Mouse (Mus musculus) 3T3-L1 (cell line): ENCODE measurements around the gene Olfr292.

Experiments
- DNase-seq: peaks from one replicate; pipeline ENCODE4 v3.0.0-alpha.2; 2015; ENCODE audit warnings: low read depth, low spot score

The Olfr292 gene

DNA sequence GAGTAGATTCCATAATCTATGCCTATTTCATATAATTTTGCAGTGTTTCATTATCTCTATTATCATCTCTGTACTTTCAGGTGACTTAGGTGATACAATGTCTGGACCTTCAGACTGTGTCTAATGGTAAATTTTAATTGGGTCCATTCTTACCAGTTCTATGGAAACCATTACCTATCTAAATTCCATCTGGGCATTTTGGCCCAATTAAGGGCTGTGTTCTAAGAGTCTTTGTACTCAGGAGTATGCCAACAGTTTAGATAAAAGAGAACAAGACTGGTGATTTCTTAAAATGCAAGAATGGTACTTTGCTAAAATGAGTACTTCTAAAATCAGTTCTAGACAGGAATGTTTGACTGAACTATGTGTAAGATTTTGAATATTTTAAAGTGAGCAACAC, at the start of gene Olfr292:
Gene Olfr292, plus strand, starts transcription at position 301 of the 400 bp plus-strand sequence.
- no peak for DNase-seq

DNA sequence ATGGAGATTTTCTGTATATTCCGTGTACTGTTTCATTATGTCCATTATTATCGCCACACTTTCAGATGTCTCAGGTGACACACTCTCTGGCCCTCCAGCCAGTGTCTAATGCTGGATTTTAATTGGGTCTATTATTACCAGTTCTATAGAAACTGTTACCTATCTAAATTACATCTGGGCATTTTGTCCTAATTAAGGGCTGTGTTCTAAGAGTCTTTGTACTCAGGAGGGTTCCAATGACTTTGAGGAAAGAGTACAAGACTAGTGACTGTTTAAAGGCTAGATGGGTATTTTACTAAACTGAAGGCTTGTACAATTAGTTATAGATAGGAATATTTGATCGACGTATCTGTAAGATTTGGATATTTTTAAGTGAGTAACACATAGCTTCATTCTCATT, 39.4 kb upstream of the Olfr292 start, which contains the start of gene Olfr293:
Gene Olfr293, plus strand, starts transcription at position 301 of the 400 bp plus-strand sequence.
- DNase-seq: no peak

DNA sequence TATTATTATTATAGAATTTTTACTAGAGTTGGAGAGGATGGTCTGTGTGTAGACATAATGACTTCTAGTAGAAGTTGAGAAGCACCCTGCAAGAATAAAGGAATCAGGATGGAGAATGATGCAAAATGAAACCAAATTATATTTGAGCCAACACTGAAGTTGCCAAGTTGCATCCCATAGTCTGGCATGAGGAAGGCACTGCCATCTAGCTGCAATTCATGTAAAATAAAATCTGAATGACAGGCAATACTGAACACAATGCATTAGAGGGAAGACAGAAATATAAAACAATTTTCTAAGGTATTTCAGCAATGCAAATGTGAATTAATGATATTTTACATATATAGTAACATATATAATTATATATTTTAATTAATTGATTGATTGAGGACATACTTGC, 36.9 kb downstream of the Olfr292 start:
- peak; percentile 20 for DNase-seq
